Mouse (Mus musculus): ENCODE data around the gene Fbln1. TPM values are rescaled to one million over a fixed set of nuclear protein-coding genes. Genes with fewer than 3 reads are reported as not detected.

Gene Fbln1
- polyA plus RNA-seq, 1 experiment: 13.4 TPM

- no peaks in the 10 kb centered on the region for H3K36me3 ChIP-seq (ENCODE audit: control insufficient read depth, insufficient read depth)
- TF ChIP-seq TCF3 (IDR thresholded peaks at IDR 0.05; ENCODE audit: insufficient read length, low read depth): no peak
- TF ChIP-seq POLR2A (IDR thresholded peaks at IDR 0.05; ENCODE audit: insufficient read length, low read depth): no peak
- no peak for TF ChIP-seq TCF12 (IDR thresholded peaks at IDR 0.05; ENCODE audit: insufficient read depth, poor library complexity, severe bottlenecking)
- no peak for TF ChIP-seq POLR2AphosphoS2 (IDR thresholded peaks at IDR 0.05; ENCODE audit: insufficient read length, low read depth)
- no peak overlapping the region for H3ac ChIP-seq (ENCODE audit: control insufficient read depth, insufficient read length)
- H3K4me2 ChIP-seq (ENCODE audit: low read depth): no peak overlapping the region
- no peaks in the 10 kb centered on the region for H3K79me2 ChIP-seq (ENCODE audit: control insufficient read depth, insufficient read depth)
- peaks cover 15% of the 10 kb centered on the region for H3K27me3 ChIP-seq (ENCODE audit: control insufficient read depth, insufficient read depth, insufficient read length)
- no peak overlapping the region for H3K4me3 ChIP-seq
Observed at GRCm38 (mm10) chr15:85303241-85303640, 97.5 kb downstream of the Fbln1 start.

- Histone ChIP-seq H3K4me3 (no peak overlapping the region), H3K36me3 (ENCODE audit: control insufficient read depth, insufficient read depth) (no peaks in the 10 kb centered on the region), H3ac (ENCODE audit: control insufficient read depth, insufficient read length) (no peak overlapping the region), H3K27me3 (ENCODE audit: control insufficient read depth, insufficient read depth, insufficient read length) (peaks cover 14% of the 10 kb centered on the region), H3K79me2 (ENCODE audit: control insufficient read depth, insufficient read depth) (no peaks in the 10 kb centered on the region), H3K4me2 (ENCODE audit: low read depth) (no peak overlapping the region)
- TF ChIP-seq TCF3 (IDR thresholded peaks at IDR 0.05; ENCODE audit: insufficient read length, low read depth) (no peak), REST (IDR thresholded peaks at IDR 0.05; ENCODE audit: insufficient read depth, insufficient read length) (no peak), TCF12 (IDR thresholded peaks at IDR 0.05; ENCODE audit: insufficient read depth, poor library complexity, severe bottlenecking) (no peak), MYOG (IDR thresholded peaks at IDR 0.05; ENCODE audit: control insufficient read depth in 1 of 3, insufficient read depth in 1 of 3, insufficient read length in 2 of 3, low read depth in 2 of 3) (no peak), E2F4 (IDR thresholded peaks at IDR 0.05; ENCODE audit: insufficient read depth) (no peak), MYOD1 (IDR thresholded peaks at IDR 0.05; ENCODE audit: control insufficient read depth in 1 of 3, insufficient read length in 2 of 3, low read depth in 2 of 3) (no peak), POLR2A (IDR thresholded peaks at IDR 0.05; ENCODE audit: insufficient read length, low read depth) (no peak)
Observed at GRCm38 (mm10) chr15:85303976-85304375, 98.2 kb downstream of the Fbln1 start.

- TF ChIP-seq MYOD1 (IDR thresholded peaks at IDR 0.05; ENCODE audit: control insufficient read depth in 1 of 3, insufficient read length in 2 of 3, low read depth in 2 of 3) (no peak), SRF (IDR thresholded peaks at IDR 0.05; ENCODE audit: control insufficient read depth, insufficient read length, low read depth) (no peak), POLR2AphosphoS2 (IDR thresholded peaks at IDR 0.05; ENCODE audit: insufficient read length, low read depth) (no peak), TCF12 (IDR thresholded peaks at IDR 0.05; ENCODE audit: insufficient read depth, poor library complexity, severe bottlenecking) (no peak), MAX (IDR thresholded peaks at IDR 0.05; ENCODE audit: low read depth) (no peak), TCF3 (IDR thresholded peaks at IDR 0.05; ENCODE audit: insufficient read length, low read depth) (no peak), POLR2A (IDR thresholded peaks at IDR 0.05; ENCODE audit: insufficient read length, low read depth) (no peak), CEBPB (IDR thresholded peaks at IDR 0.05; ENCODE audit: insufficient read depth, poor library complexity, severe bottlenecking) (no peak), USF1 (IDR thresholded peaks at IDR 0.05; ENCODE audit: low read depth) (no peak), REST (IDR thresholded peaks at IDR 0.05; ENCODE audit: insufficient read depth, insufficient read length) (no peak), MYOG (IDR thresholded peaks at IDR 0.05; ENCODE audit: control insufficient read depth in 1 of 3, insufficient read depth in 1 of 3, insufficient read length in 2 of 3, low read depth in 2 of 3) (no peak), E2F4 (IDR thresholded peaks at IDR 0.05; ENCODE audit: insufficient read depth) (no peak)
- no peak overlapping the region for H3ac ChIP-seq (ENCODE audit: control insufficient read depth, insufficient read length)
- H3K4me3 ChIP-seq: no peak overlapping the region
- H3K36me3 ChIP-seq (ENCODE audit: control insufficient read depth, insufficient read depth): no peaks in the 10 kb centered on the region
- H3K27me3 ChIP-seq (ENCODE audit: control insufficient read depth, insufficient read depth, insufficient read length): peaks cover 16% of the 10 kb centered on the region
- no peak overlapping the region for H3K4me2 ChIP-seq (ENCODE audit: low read depth)
- H3K79me2 ChIP-seq (ENCODE audit: control insufficient read depth, insufficient read depth): no peaks in the 10 kb centered on the region
Observed at GRCm38 (mm10) chr15:85307061-85307660, 101.4 kb downstream of the Fbln1 start.

GRCm38 (mm10) chr15:85311058-85311657 lies 105.4 kb downstream of the Fbln1 start:
- H3K4me3 ChIP-seq: no peak overlapping the region
- peaks cover 30% of the 10 kb centered on the region for H3K27me3 ChIP-seq (ENCODE audit: control insufficient read depth, insufficient read depth, insufficient read length)
- no peak for TF ChIP-seq POLR2A (IDR thresholded peaks at IDR 0.05; ENCODE audit: insufficient read length, low read depth)
- TF ChIP-seq MYOD1 (IDR thresholded peaks at IDR 0.05; ENCODE audit: control insufficient read depth in 1 of 3, insufficient read length in 2 of 3, low read depth in 2 of 3): no peak
- TF ChIP-seq TCF12 (IDR thresholded peaks at IDR 0.05; ENCODE audit: insufficient read depth, poor library complexity, severe bottlenecking): no peak
- TF ChIP-seq USF1 (IDR thresholded peaks at IDR 0.05; ENCODE audit: low read depth): no peak
- TF ChIP-seq MYOG (IDR thresholded peaks at IDR 0.05; ENCODE audit: control insufficient read depth in 1 of 3, insufficient read depth in 1 of 3, insufficient read length in 2 of 3, low read depth in 2 of 3): no peak
- no peak for TF ChIP-seq TCF3 (IDR thresholded peaks at IDR 0.05; ENCODE audit: insufficient read length, low read depth)
- no peak for TF ChIP-seq REST (IDR thresholded peaks at IDR 0.05; ENCODE audit: insufficient read depth, insufficient read length)
- TF ChIP-seq POLR2AphosphoS2 (IDR thresholded peaks at IDR 0.05; ENCODE audit: insufficient read length, low read depth): no peak
- TF ChIP-seq E2F4 (IDR thresholded peaks at IDR 0.05; ENCODE audit: insufficient read depth): no peak
- TF ChIP-seq CEBPB (IDR thresholded peaks at IDR 0.05; ENCODE audit: insufficient read depth, poor library complexity, severe bottlenecking): no peak
- no peak for TF ChIP-seq SRF (IDR thresholded peaks at IDR 0.05; ENCODE audit: control insufficient read depth, insufficient read length, low read depth)
- TF ChIP-seq MAX (IDR thresholded peaks at IDR 0.05; ENCODE audit: low read depth): no peak
- no peaks in the 10 kb centered on the region for H3K36me3 ChIP-seq (ENCODE audit: control insufficient read depth, insufficient read depth)
- H3ac ChIP-seq (ENCODE audit: control insufficient read depth, insufficient read length): no peak overlapping the region
- no peak overlapping the region for H3K4me2 ChIP-seq (ENCODE audit: low read depth)
- H3K79me2 ChIP-seq (ENCODE audit: control insufficient read depth, insufficient read depth): no peaks in the 10 kb centered on the region

All from myocyte (in vitro differentiated cells).